In the genomic region with DNA sequence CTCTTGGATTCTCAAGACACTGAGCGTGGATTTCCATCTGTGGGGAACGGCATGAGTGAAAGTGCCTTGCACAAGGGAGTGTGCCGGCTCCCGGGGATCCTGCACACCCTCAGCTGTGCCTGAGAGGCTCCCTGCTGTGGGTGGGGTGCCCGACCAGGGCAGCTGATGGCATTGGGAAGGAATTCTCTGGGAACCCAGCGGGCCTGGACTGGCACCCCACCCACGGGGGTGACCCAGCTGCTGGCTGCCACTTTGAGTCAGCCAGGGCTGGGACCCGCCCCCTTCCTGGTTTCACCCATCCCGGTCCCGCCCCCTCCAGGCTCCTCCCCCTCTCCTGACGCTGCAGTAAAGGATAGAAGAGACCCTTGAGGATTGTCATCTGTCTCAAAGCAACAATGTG, we compare ENCODE assay signal across 7 mouse cellular contexts. TPM values are rescaled to one million over a fixed set of nuclear protein-coding genes. Genes with fewer than 3 reads are reported as not detected.
DNase-seq lines count a peak whose midpoint lies in the region; ATAC-seq and TF ChIP-seq lines count a peak whose summit lies in the region.

No protein-coding gene starts in this region.

- H3K36me3 ChIP-seq in C2C12 (ENCODE audit: control insufficient read depth, insufficient read depth) (no peaks in the 10 kb centered on the region), MEL (ENCODE audit: control insufficient read depth in 1 of 2, insufficient read depth in 2 of 2, low read length in 2 of 2) (peaks cover 0 to 5% of the 10 kb centered on the region in 2 experiments; a peak in 1 of 4 replicates)
- no peaks in the 10 kb centered on the region for H3K36me3 ChIP-seq in heart, embryonic 12.5 days
- H3K36me3 ChIP-seq in liver, embryonic 11.5 days (ENCODE audit: control insufficient read depth, insufficient read depth, low read length): no peaks in the 10 kb centered on the region
- H3K36me3 ChIP-seq in small intestine, adult 2 months (ENCODE audit: control insufficient read depth, insufficient read depth, low read length): no peaks in the 10 kb centered on the region

- no peak overlapping the region for H3K27ac ChIP-seq in MEL (ENCODE audit: control insufficient read depth, low read depth, low read length)
- peak overlapping the region; percentile 23; the same call in 1 of the 2 replicates for H3K27ac ChIP-seq in heart, embryonic 12.5 days (ENCODE audit: poor library complexity, severe bottlenecking)
- no peak overlapping the region for H3K27ac ChIP-seq in liver, embryonic 11.5 days (ENCODE audit: low read depth, low read length)
- peak overlapping the region; percentile 23 for H3K27ac ChIP-seq in small intestine, adult 2 months (ENCODE audit: insufficient read depth, low read depth, low read length)

- H3ac ChIP-seq in C2C12 (ENCODE audit: control insufficient read depth, insufficient read length, low read depth): peak overlapping the region; percentile 9

- TF ChIP-seq EP300 in MEL (IDR thresholded peaks at IDR 0.05; ENCODE audit: low read depth in 1 of 2, low read length in 2 of 2): no peak

- DNase-seq in MEL (ENCODE audit: low read depth, low spot score): peak; percentile 83
- DNase-seq in liver, embryonic 11.5 days (ENCODE audit: low spot score): no peak
- no peak for DNase-seq in ovary, postnatal 10 days (ENCODE audit: low spot score)
- no peak for DNase-seq in cerebellum, postnatal 4 days (ENCODE audit: low spot score in 2 of 2)

- H3K9ac ChIP-seq in MEL (ENCODE audit: control insufficient read depth, low read depth, low read length, poor library complexity, severe bottlenecking): peak overlapping the region; percentile 74
- peak overlapping the region; percentile 4; the same call in 1 of the 2 replicates for H3K9ac ChIP-seq in heart, embryonic 12.5 days
- H3K9ac ChIP-seq in liver, embryonic 11.5 days (ENCODE audit: low read depth, low read length): no peak overlapping the region

- TF ChIP-seq RAD21 in MEL (IDR thresholded peaks at IDR 0.05; ENCODE audit: low read depth, low read length): no peak

- no peaks in the 10 kb centered on the region for H3K79me2 ChIP-seq in C2C12 (ENCODE audit: control insufficient read depth, insufficient read depth)
- H3K79me2 ChIP-seq in MEL (ENCODE audit: control insufficient read depth, insufficient read depth, low read length, poor library complexity): peaks cover 1% of the 10 kb centered on the region; the same call in 1 of the 2 replicates

- peak overlapping the region; percentile 50 for H3K4me2 ChIP-seq in heart, embryonic 12.5 days
- peak overlapping the region; percentile 42 for H3K4me2 ChIP-seq in liver, embryonic 11.5 days

- 30% methylated on average over 11 of the region's 11 CpGs for WGBS in heart, embryonic 12.5 days
- WGBS in liver, embryonic 11.5 days: 31% methylated on average over 11 of the region's 11 CpGs
- WGBS in small intestine, adult 2 months: 9% methylated on average over 11 of the region's 11 CpGs

- TF ChIP-seq CTCF in C2C12 (IDR thresholded peaks at IDR 0.05; ENCODE audit: control insufficient read depth, insufficient read depth, insufficient read length) (no peak), MEL (IDR thresholded peaks at IDR 0.05 in 2 of 3, conservative IDR thresholded peaks at IDR 0.05 in 1 of 3; ENCODE audit: control insufficient read depth in 1 of 3, insufficient read depth in 1 of 3, low read depth in 2 of 3, low read length in 3 of 3, poor library complexity in 1 of 3, severe bottlenecking in 1 of 3) (no peak)
- TF ChIP-seq CTCF in small intestine, adult 2 months (IDR thresholded peaks at IDR 0.05; ENCODE audit: extremely low read depth, insufficient read length, insufficient replicate concordance, low read depth, low read length): no peak

- peaks cover 0 to 14% of the 10 kb centered on the region in 2 experiments; a peak in 3 of 4 replicates for H3K4me1 ChIP-seq in MEL (ENCODE audit: control insufficient read depth in 1 of 2, insufficient read depth in 2 of 2, low read length in 2 of 2)
- peaks cover 25% of the 10 kb centered on the region for H3K4me1 ChIP-seq in heart, embryonic 12.5 days (replicated peaks)
- H3K4me1 ChIP-seq in liver, embryonic 11.5 days (replicated peaks; ENCODE audit: control insufficient read depth, insufficient read depth, low read length): 0 out of 2 replicates have a peak, but pooled peaks cover 3% of the 10 kb centered on the region
- peaks cover 45% of the 10 kb centered on the region for H3K4me1 ChIP-seq in small intestine, adult 2 months (ENCODE audit: control insufficient read depth, insufficient read depth, insufficient read length, low read length)

- no peaks in the 10 kb centered on the region for H3K79me3 ChIP-seq in C2C12 (ENCODE audit: low read depth)

- H3K27me3 ChIP-seq in C2C12 (ENCODE audit: control insufficient read depth, insufficient read depth, insufficient read length): no peaks in the 10 kb centered on the region
- no peaks in the 10 kb centered on the region for H3K27me3 ChIP-seq in MEL (ENCODE audit: control insufficient read depth in 1 of 2, insufficient read depth in 2 of 2, low read length in 2 of 2)
- no peaks in the 10 kb centered on the region for H3K27me3 ChIP-seq in heart, embryonic 12.5 days (replicated peaks)
- no peaks in the 10 kb centered on the region for H3K27me3 ChIP-seq in liver, embryonic 11.5 days (replicated peaks; ENCODE audit: control insufficient read depth, insufficient read depth, low read length)
- no peaks in the 10 kb centered on the region for H3K27me3 ChIP-seq in small intestine, adult 2 months (ENCODE audit: control insufficient read depth, insufficient read depth, low read length)

- H3K9me3 ChIP-seq in MEL (replicated peaks; ENCODE audit: insufficient read depth, low read length): no peaks in the 10 kb centered on the region
- peaks cover 4% of the 10 kb centered on the region for H3K9me3 ChIP-seq in heart, embryonic 12.5 days (replicated peaks)
- no peaks in the 10 kb centered on the region for H3K9me3 ChIP-seq in liver, embryonic 11.5 days (ENCODE audit: control insufficient read depth, low read length)

- H3K4me3 ChIP-seq in C2C12 (ENCODE audit: insufficient read depth, poor library complexity, severe bottlenecking) (peak overlapping the region; percentile 22), MEL (ENCODE audit: control insufficient read depth in 1 of 2, insufficient read depth in 1 of 2, low read depth in 2 of 2, low read length in 2 of 2) (peak overlapping the region; percentile 64 to 67)
- H3K4me3 ChIP-seq in heart, embryonic 12.5 days: no peak overlapping the region
- H3K4me3 ChIP-seq in liver, embryonic 11.5 days (ENCODE audit: low read depth, low read length): no peak overlapping the region
- H3K4me3 ChIP-seq in small intestine, adult 2 months (ENCODE audit: low read depth, low read length): peak overlapping the region; percentile 54

- TF ChIP-seq POLR2A in MEL (IDR thresholded peaks at IDR 0.05; ENCODE audit: control insufficient read depth in 1 of 2, insufficient read depth in 1 of 2, low read depth in 1 of 2, low read length in 2 of 2, poor library complexity in 1 of 2): peak; percentile 50 to 59; a peak in 2 of 4 replicates
- TF ChIP-seq POLR2A in small intestine, adult 2 months (IDR thresholded peaks at IDR 0.05; ENCODE audit: low read depth, low read length): peak; percentile 29; the same call in 1 of the 2 replicates

- ATAC-seq in heart, embryonic 12.5 days (ENCODE audit: insufficient number of reproducible peaks, low FRiP score): peak; percentile 48; the same call in 1 of the 2 replicates
- no peak for ATAC-seq in liver, embryonic 11.5 days (replicated peaks; ENCODE audit: low FRiP score)

TF ChIP-seq in C2C12, 6 proteins besides CTCF, POLR2A, EP300 and RAD21:
- TF ChIP-seq MYOD1 (IDR thresholded peaks at IDR 0.05; ENCODE audit: control insufficient read depth, insufficient read length, low read depth) (peak; percentile 51), FOSL1 (IDR thresholded peaks at IDR 0.05; ENCODE audit: insufficient read depth, low read length, poor library complexity, severe bottlenecking) (no peak), CEBPB (IDR thresholded peaks at IDR 0.05; ENCODE audit: low read depth) (no peak)

TF ChIP-seq in MEL, 35 proteins besides CTCF, POLR2A, EP300 and RAD21 (continues in another document):
- no peak for TF ChIP-seq MAZ (IDR thresholded peaks at IDR 0.05; ENCODE audit: low read depth, low read length)
- TF ChIP-seq TBP (IDR thresholded peaks at IDR 0.05; ENCODE audit: low read depth, low read length): no peak
- no peak for TF ChIP-seq POLR2AphosphoS5 (IDR thresholded peaks at IDR 0.05; ENCODE audit: borderline replicate concordance, low read depth, low read length)
- TF ChIP-seq NELFE (IDR thresholded peaks at IDR 0.05; ENCODE audit: low read depth, low read length): peak; percentile 38; the same call in 1 of the 2 replicates
- TF ChIP-seq NRF1 (IDR thresholded peaks at IDR 0.05; ENCODE audit: insufficient read depth, low read depth, low read length, poor library complexity, severe bottlenecking): no peak
- no peak for TF ChIP-seq ZMIZ1 (IDR thresholded peaks at IDR 0.05; ENCODE audit: low read depth, low read length)
- TF ChIP-seq RCOR1 (IDR thresholded peaks at IDR 0.05; ENCODE audit: low read depth, low read length): no peak
- TF ChIP-seq ZC3H11A (IDR thresholded peaks at IDR 0.05; ENCODE audit: low read depth, low read length): no peak
- no peak for TF ChIP-seq MAFK (IDR thresholded peaks at IDR 0.05; ENCODE audit: borderline replicate concordance, low read depth, low read length)
- TF ChIP-seq TAL1 (IDR thresholded peaks at IDR 0.05; ENCODE audit: low read length): no peak
- no peak for TF ChIP-seq E2F4 (IDR thresholded peaks at IDR 0.05; ENCODE audit: borderline replicate concordance, low read depth, low read length)
- TF ChIP-seq ETS1 (IDR thresholded peaks at IDR 0.05; ENCODE audit: low read depth, low read length): no peak
- peak; percentile 75 for TF ChIP-seq ELF1 (IDR thresholded peaks at IDR 0.05; ENCODE audit: low read depth, low read length)

RNA-seq across cellular contexts. Expression of a gene that starts 5.6 kb away (rescaled TPM):
- 20.0 TPM for polyA plus RNA-seq in C2C12 (2012; fragmentation: generic; extraction: Trizol)
- 7.3 and 9.7 TPM in 2 replicates for total RNA-seq in MEL (2012; rRNA removed)
- polyA plus RNA-seq in MEL (2012; ENCODE audit: insufficient read depth in 1 of 2, insufficient read length in 2 of 2, low read depth in 1 of 2, low replicate concordance in 2 of 2, missing spikeins in 1 of 2): 10 to 100 TPM in 1 of 2 experiments, not detected in 1; 11.4 TPM
- polyA plus RNA-seq in heart, embryonic 12.5 days (2016; fragmentation: Nextera tagmentation; extraction: Ambion mirVana): 3.1 and 4.4 TPM in 2 replicates
- 1.8 and 2.0 TPM in 2 replicates for polyA plus RNA-seq in liver, embryonic 11.5 days (2014; fragmentation: Nextera tagmentation; extraction: Ambion mirVana)
- polyA plus RNA-seq in small intestine, adult 2 months (2012; rRNA removed): 46.1 and 66.7 TPM in 2 replicates

RNA-seq across cellular contexts. Expression of a gene that starts 22.7 kb away (rescaled TPM):
- polyA plus RNA-seq in C2C12 (2012; fragmentation: generic; extraction: Trizol) (95.1 TPM), MEL (2012; ENCODE audit: insufficient read depth in 1 of 2, insufficient read length in 2 of 2, low read depth in 1 of 2, low replicate concordance in 2 of 2, missing spikeins in 1 of 2) (100 to 1,000 TPM in 1 of 2 experiments, not detected in 1; 150 TPM)
- total RNA-seq in MEL (2012; rRNA removed): 66.8 and 75.4 TPM in 2 replicates
- polyA plus RNA-seq in heart, embryonic 12.5 days (2016; fragmentation: Nextera tagmentation; extraction: Ambion mirVana): 4.3 and 5.8 TPM in 2 replicates
- 10.8 and 11.3 TPM in 2 replicates for polyA plus RNA-seq in liver, embryonic 11.5 days (2014; fragmentation: Nextera tagmentation; extraction: Ambion mirVana)
- 113 and 265 TPM in 2 replicates for polyA plus RNA-seq in small intestine, adult 2 months (2012; rRNA removed)

Comparison
In these comparisons a context has a peak if more than half of its experiments do, and no peak if none do; other contexts are left out.
1. H3K4me3 ChIP-seq: peak in C2C12 (single experiment), MEL (2 of 2) and small intestine, adult 2 months (single experiment); none in heart, embryonic 12.5 days (single experiment) and liver, embryonic 11.5 days (single experiment).
2. H3K27ac ChIP-seq: peak in heart, embryonic 12.5 days (single experiment) and small intestine, adult 2 months (single experiment); none in MEL (single experiment) and liver, embryonic 11.5 days (single experiment).